Mouse (Mus musculus) urinary bladder, adult 2 months (tissue): ENCODE measurements around the gene Tmem63c. TPM values are rescaled to one million over a fixed set of nuclear protein-coding genes. Genes with fewer than 3 reads are reported as not detected.

Source experiments
- DNase-seq: peaks from one replicate; pipeline ENCODE4 v3.0.0; 2022; ENCODE audit warnings: low spot score
- polyA plus RNA-seq: library from polyadenylated mRNA; depleted of rRNA; stranded (reverse); fragments of >200 nt; gene quantifications from 2 replicates; pipeline ENCODE4 v1.2.3, GENCODE M21; 2012; rRNA removed

The Tmem63c gene
- polyA plus RNA-seq, 1 experiment = 0.19 TPM

DNA sequence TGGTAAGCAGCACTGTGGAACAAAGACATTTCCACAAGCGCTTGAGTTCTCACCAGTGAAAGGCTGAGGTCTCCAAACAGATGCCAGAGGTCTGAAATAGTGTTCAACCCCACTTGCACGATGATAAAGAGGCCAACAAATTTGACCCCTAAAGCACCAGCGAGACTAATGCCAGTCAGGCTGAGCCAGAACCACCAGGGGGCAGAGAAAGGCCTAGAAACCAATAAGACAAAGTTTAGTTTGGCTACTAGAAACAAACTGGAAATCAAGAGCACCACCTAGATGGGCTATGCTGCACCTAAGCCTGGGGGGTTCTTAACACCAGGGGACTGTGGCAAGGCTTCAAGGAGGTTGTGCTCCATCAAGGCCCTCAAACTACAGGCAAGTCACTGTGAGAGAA is 110.5 kb downstream of the Tmem63c start:
- no peak for DNase-seq

GRCm38 (mm10) chr12:87132210-87132609 is 111.1 kb downstream of the Tmem63c start:
- DNase-seq = no peak

DNA sequence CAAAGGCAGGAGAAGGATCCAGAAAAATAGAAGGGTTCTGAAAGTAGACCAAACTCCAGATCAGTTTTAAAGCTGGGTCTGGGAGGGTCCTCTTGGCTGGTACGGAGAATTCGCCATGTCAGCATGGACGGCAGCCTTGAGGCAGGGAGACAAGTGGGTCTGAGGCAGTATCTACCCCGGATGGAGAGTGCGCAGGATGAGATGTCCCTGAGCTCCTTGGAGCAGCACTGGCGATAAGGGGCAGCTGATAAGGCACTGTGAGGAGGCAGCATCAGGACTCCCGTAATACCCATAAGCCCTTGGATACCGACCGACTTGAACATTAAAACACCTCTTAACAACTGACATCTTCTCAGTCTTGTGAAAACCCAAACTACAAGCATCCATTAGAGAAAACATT is 111.6 kb downstream of the Tmem63c start:
- DNase-seq = no peak

DNA sequence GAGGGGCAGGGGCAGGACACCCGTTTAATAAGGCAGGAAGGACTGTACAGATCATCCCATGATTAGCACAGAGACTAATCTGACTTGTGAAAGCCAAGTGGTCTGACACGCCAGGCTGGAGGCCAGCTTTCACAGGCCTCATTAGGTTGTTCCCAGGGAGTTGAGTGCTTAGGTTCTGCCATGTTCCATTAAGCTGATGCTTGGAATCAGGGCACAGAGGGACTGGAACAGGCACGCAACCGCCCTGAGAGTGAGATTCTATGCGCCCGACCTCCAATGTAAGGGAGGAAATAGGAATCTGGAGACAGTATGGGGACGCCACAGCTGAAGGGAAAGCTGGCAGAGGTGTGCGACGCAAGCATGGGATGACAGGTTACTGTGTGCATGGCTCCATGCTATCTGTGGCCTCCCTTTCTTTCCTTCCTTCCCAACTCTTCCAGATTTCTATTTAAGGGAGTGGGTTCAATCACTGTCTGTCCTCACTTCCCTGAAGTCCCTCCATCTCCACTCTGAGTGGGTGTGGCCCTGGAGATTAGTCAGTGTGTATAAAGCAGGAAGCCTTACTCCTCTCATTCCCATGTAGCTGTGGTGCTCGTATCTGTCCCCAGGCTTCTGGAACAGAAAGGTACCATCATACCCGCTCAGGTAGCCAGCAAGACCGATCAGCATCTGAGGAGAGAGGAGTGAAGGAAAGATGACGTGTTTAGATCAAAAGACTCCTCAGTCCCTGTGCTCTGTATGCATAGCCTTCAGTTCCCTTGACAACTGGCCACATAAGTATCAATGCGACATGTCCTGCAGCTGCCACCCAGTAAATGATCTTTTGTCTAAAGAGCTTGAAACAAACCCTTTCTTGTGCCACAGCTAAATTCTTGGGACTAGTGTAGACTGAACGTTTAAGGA is 116.5 kb downstream of the Tmem63c start:
- DNase-seq = no peak

GRCm38 (mm10) chr12:87138342-87138701 is 117.2 kb downstream of the Tmem63c start:
- DNase-seq = no peak

- DNase-seq = no peak
Measured at GRCm38 (mm10) chr12:87138768-87139167, 117.6 kb downstream of the Tmem63c start.

Other genes with a start within 250 kb of the Tmem63c start
- gene Irf2bpl, start 136.5 kb upstream of the Tmem63c start, polyA plus RNA-seq = 29.6 and 38.2 TPM in 2 replicates
- gene Cipc, start 74.3 kb upstream of the Tmem63c start, polyA plus RNA-seq = 46.4 and 52.3 TPM in 2 replicates
- gene Zdhhc22, start 30.9 kb upstream of the Tmem63c start, polyA plus RNA-seq = not detected in 2 replicates
- 62.6 and 64.4 TPM in 2 replicates for gene Ngb, start 81.2 kb downstream of the Tmem63c start, polyA plus RNA-seq
- gene Gstz1, start 125.8 kb downstream of the Tmem63c start, polyA plus RNA-seq = 70.0 and 90.4 TPM in 2 replicates
- gene Pomt2, start 126.6 kb downstream of the Tmem63c start, polyA plus RNA-seq = 13.6 and 13.9 TPM in 2 replicates
- 0.43 and 0.56 TPM in 2 replicates for gene Samd15, start 178.4 kb downstream of the Tmem63c start, polyA plus RNA-seq
- gene Tmed8, start 179.1 kb downstream of the Tmem63c start, polyA plus RNA-seq = 8.8 and 10.2 TPM in 2 replicates
- gene Noxred1, start 217.4 kb downstream of the Tmem63c start, polyA plus RNA-seq = 0.68 and 0.73 TPM in 2 replicates
- 37.7 and 39.7 TPM in 2 replicates for gene Vipas39, start 244.9 kb downstream of the Tmem63c start, polyA plus RNA-seq
- 165 and 175 TPM in 2 replicates for gene Ahsa1, start 245.1 kb downstream of the Tmem63c start, polyA plus RNA-seq